Mouse (Mus musculus): ENCODE data around the gene Gm6525. TPM values are rescaled to one million over a fixed set of nuclear protein-coding genes. Genes with fewer than 3 reads are reported as not detected.

Gm6525 gene
- polyA plus RNA-seq, 1 experiment from 2014 or later, result not detected

- H3K9me3 ChIP-seq (replicated peaks), result no peaks in the 10 kb centered on the region
- no peak overlapping the region for H3K27ac ChIP-seq (ENCODE audit: poor library complexity, severe bottlenecking)
- H3K27me3 ChIP-seq (replicated peaks), result peaks cover 15% of the 10 kb centered on the region
- no peak overlapping the region for H3K9ac ChIP-seq
- no peaks in the 10 kb centered on the region for H3K4me1 ChIP-seq (replicated peaks)
- no peaks in the 10 kb centered on the region for H3K36me3 ChIP-seq
- H3K4me2 ChIP-seq, result no peak overlapping the region
- H3K4me3 ChIP-seq, result no peak overlapping the region
- ATAC-seq (ENCODE audit: insufficient number of reproducible peaks, low FRiP score), result no peak
- WGBS, result 72% methylated on average over 6 of the region's 6 CpGs
Measured at GRCm38 (mm10) chr3:84214501-84214900, 40.6 kb downstream of the Gm6525 start.

GRCm38 (mm10) chr3:84215253-84215652, 41.3 kb downstream of the Gm6525 start:
- 70% methylated on average over 9 of the region's 9 CpGs for WGBS
- Histone ChIP-seq H3K4me2 (no peak overlapping the region), H3K9me3 (replicated peaks) (no peaks in the 10 kb centered on the region), H3K27me3 (replicated peaks) (peaks cover 15% of the 10 kb centered on the region), H3K27ac (ENCODE audit: poor library complexity, severe bottlenecking) (no peak overlapping the region), H3K36me3 (no peaks in the 10 kb centered on the region), H3K4me3 (no peak overlapping the region), H3K4me1 (replicated peaks) (0 out of 2 replicates have a peak, but pooled peaks cover 3% of the 10 kb centered on the region), H3K9ac (no peak overlapping the region)
- no peak for ATAC-seq (ENCODE audit: insufficient number of reproducible peaks, low FRiP score)

- WGBS, result 79% methylated on average over 15 of the region's 15 CpGs
- H3K9me3 ChIP-seq (replicated peaks), result no peaks in the 10 kb centered on the region
- H3K36me3 ChIP-seq, result no peaks in the 10 kb centered on the region
- H3K4me2 ChIP-seq, result no peak overlapping the region
- H3K27ac ChIP-seq (ENCODE audit: poor library complexity, severe bottlenecking), result no peak overlapping the region
- H3K27me3 ChIP-seq (replicated peaks), result peaks cover 15% of the 10 kb centered on the region
- H3K4me1 ChIP-seq (replicated peaks), result 0 out of 2 replicates have a peak, but pooled peaks cover 3% of the 10 kb centered on the region
- H3K9ac ChIP-seq, result no peak overlapping the region
- ATAC-seq (ENCODE audit: insufficient number of reproducible peaks, low FRiP score), result no peak
- no peak overlapping the region for H3K4me3 ChIP-seq
Measured at GRCm38 (mm10) chr3:84215743-84216360, 41.9 kb downstream of the Gm6525 start.

- Histone ChIP-seq H3K4me1 (replicated peaks) (0 out of 2 replicates have a peak, but pooled peaks cover 3% of the 10 kb centered on the region), H3K9ac (no peak overlapping the region), H3K27ac (ENCODE audit: poor library complexity, severe bottlenecking) (no peak overlapping the region), H3K9me3 (replicated peaks) (no peaks in the 10 kb centered on the region), H3K36me3 (no peaks in the 10 kb centered on the region), H3K27me3 (replicated peaks) (peaks cover 15% of the 10 kb centered on the region), H3K4me3 (no peak overlapping the region), H3K4me2 (no peak overlapping the region)
- no peak for ATAC-seq (ENCODE audit: insufficient number of reproducible peaks, low FRiP score)
- WGBS, result 64% methylated on average over 12 of the region's 12 CpGs
Measured at GRCm38 (mm10) chr3:84217118-84217960, 43.4 kb downstream of the Gm6525 start.

- Histone ChIP-seq H3K27me3 (replicated peaks) (peaks cover 15% of the 10 kb centered on the region), H3K36me3 (no peaks in the 10 kb centered on the region), H3K4me1 (replicated peaks) (0 out of 2 replicates have a peak, but pooled peaks cover 3% of the 10 kb centered on the region), H3K9ac (no peak overlapping the region), H3K27ac (ENCODE audit: poor library complexity, severe bottlenecking) (no peak overlapping the region), H3K4me3 (no peak overlapping the region), H3K4me2 (no peak overlapping the region), H3K9me3 (replicated peaks) (no peaks in the 10 kb centered on the region)
- WGBS, result 59% methylated on average over 4 of the region's 4 CpGs
- no peak for ATAC-seq (ENCODE audit: insufficient number of reproducible peaks, low FRiP score)
Measured at GRCm38 (mm10) chr3:84217961-84218351, 44.1 kb downstream of the Gm6525 start.

GRCm38 (mm10) chr3:84218498-84218897, 44.6 kb downstream of the Gm6525 start:
- Histone ChIP-seq H3K9ac (no peak overlapping the region), H3K36me3 (no peaks in the 10 kb centered on the region), H3K27ac (ENCODE audit: poor library complexity, severe bottlenecking) (no peak overlapping the region), H3K9me3 (replicated peaks) (no peaks in the 10 kb centered on the region), H3K4me1 (replicated peaks) (0 out of 2 replicates have a peak, but pooled peaks cover 3% of the 10 kb centered on the region), H3K4me2 (no peak overlapping the region), H3K4me3 (no peak overlapping the region), H3K27me3 (replicated peaks) (peaks cover 15% of the 10 kb centered on the region)
- 61% methylated on average over 2 of the region's 2 CpGs for WGBS
- no peak for ATAC-seq (ENCODE audit: insufficient number of reproducible peaks, low FRiP score)

GRCm38 (mm10) chr3:84219166-84219710, 45.3 kb downstream of the Gm6525 start:
- Histone ChIP-seq H3K4me1 (replicated peaks) (0 out of 2 replicates have a peak, but pooled peaks cover 3% of the 10 kb centered on the region), H3K27ac (ENCODE audit: poor library complexity, severe bottlenecking) (no peak overlapping the region), H3K4me2 (no peak overlapping the region), H3K9me3 (replicated peaks) (no peaks in the 10 kb centered on the region), H3K9ac (no peak overlapping the region), H3K27me3 (replicated peaks) (peaks cover 15% of the 10 kb centered on the region), H3K4me3 (no peak overlapping the region), H3K36me3 (no peaks in the 10 kb centered on the region)
- ATAC-seq (ENCODE audit: insufficient number of reproducible peaks, low FRiP score), result no peak
- 30% methylated on average over 2 of the region's 2 CpGs for WGBS

GRCm38 (mm10) chr3:84219720-84220273, 45.9 kb downstream of the Gm6525 start:
- Histone ChIP-seq H3K27me3 (replicated peaks) (peaks cover 15% of the 10 kb centered on the region), H3K9me3 (replicated peaks) (no peaks in the 10 kb centered on the region), H3K4me1 (replicated peaks) (0 out of 2 replicates have a peak, but pooled peaks cover 3% of the 10 kb centered on the region), H3K4me2 (peak overlapping the region; percentile 78), H3K36me3 (no peaks in the 10 kb centered on the region), H3K4me3 (peak overlapping the region; percentile 51), H3K9ac (no peak overlapping the region; the same call in 1 of the 2 replicates), H3K27ac (ENCODE audit: poor library complexity, severe bottlenecking) (no peak overlapping the region)
- WGBS, result 16% methylated on average over 9 of the region's 9 CpGs
- ATAC-seq (ENCODE audit: insufficient number of reproducible peaks, low FRiP score), result no peak

- H3K27me3 ChIP-seq (replicated peaks), result peaks cover 15% of the 10 kb centered on the region
- H3K27ac ChIP-seq (ENCODE audit: poor library complexity, severe bottlenecking), result no peak overlapping the region
- H3K36me3 ChIP-seq, result no peaks in the 10 kb centered on the region
- 0 out of 2 replicates have a peak, but pooled peaks cover 3% of the 10 kb centered on the region for H3K4me1 ChIP-seq (replicated peaks)
- peak overlapping the region; percentile 78 for H3K4me2 ChIP-seq
- WGBS, result under 1% methylated on average over 9 of the region's 9 CpGs
- no peaks in the 10 kb centered on the region for H3K9me3 ChIP-seq (replicated peaks)
- H3K9ac ChIP-seq, result peak overlapping the region; percentile 66
- peak overlapping the region; percentile 51 for H3K4me3 ChIP-seq
- ATAC-seq (ENCODE audit: insufficient number of reproducible peaks, low FRiP score), result no peak
Measured at GRCm38 (mm10) chr3:84220326-84220725, 46.4 kb downstream of the Gm6525 start.

- H3K27me3 ChIP-seq (replicated peaks), result peaks cover 13% of the 10 kb centered on the region
Measured at GRCm38 (mm10) chr3:84220748-84221147, 46.8 kb downstream of the Gm6525 start.

More at GRCm38 (mm10) chr3:84220748-84221147, 46.8 kb downstream of the Gm6525 start:
- no peaks in the 10 kb centered on the region for H3K36me3 ChIP-seq
- peak overlapping the region; percentile 78 for H3K4me2 ChIP-seq
- WGBS, result 0% methylated on average over 11 of the region's 11 CpGs
- H3K4me1 ChIP-seq (replicated peaks), result 0 out of 2 replicates have a peak, but pooled peaks cover 3% of the 10 kb centered on the region
- peak overlapping the region; percentile 51 for H3K4me3 ChIP-seq
- no peaks in the 10 kb centered on the region for H3K9me3 ChIP-seq (replicated peaks)
- H3K9ac ChIP-seq, result peak overlapping the region; percentile 66
- 0 out of 2 replicates have a peak, but pooled peaks have one; percentile 42 for ATAC-seq (ENCODE audit: insufficient number of reproducible peaks, low FRiP score)
- H3K27ac ChIP-seq (ENCODE audit: poor library complexity, severe bottlenecking), result no peak overlapping the region
